Mouse (Mus musculus) intestine, postnatal 0 days (tissue): ENCODE data around the gene Nup214. TPM values are rescaled to one million over a fixed set of nuclear protein-coding genes. Genes with fewer than 3 reads are reported as not detected.

Source experiments
- ATAC-seq: fragments of 200-750 bp; cut with Nextera tagmentation; 2 replicates; pipeline ENCODE4 v1.8.0; 2017; ENCODE audit warnings: mild to moderate bottlenecking, moderate TSS enrichment, moderate library complexity
- H3K27ac ChIP-seq: fragments of 300-500 bp; sonication (generic); 2 replicates; pipeline ENCODE4 v1.5.1; 2014; ENCODE audit warnings: mild to moderate bottlenecking, low read depth, low read length, moderate library complexity
- H3K27me3 ChIP-seq: fragments of 300-500 bp; sonication (generic); replicated peaks from 2 replicates; pipeline ENCODE4 v1.6.1; 2014; ENCODE audit warnings: low read length, mixed read lengths; ENCODE audit not compliant: control insufficient read depth, insufficient read depth
- H3K36me3 ChIP-seq: fragments of 300-500 bp; sonication (generic); 2 replicates; pipeline ENCODE4 v1.6.1; 2014; ENCODE audit warnings: mild to moderate bottlenecking, moderate library complexity; ENCODE audit not compliant: control insufficient read depth, insufficient read depth
- H3K4me1 ChIP-seq: fragments of 300-500 bp; sonication (generic); replicated peaks from 2 replicates; pipeline ENCODE4 v1.6.1; 2014; ENCODE audit warnings: antibody characterized with exemption, low read length, mixed read lengths; ENCODE audit not compliant: control insufficient read depth, insufficient read depth
- H3K4me2 ChIP-seq: fragments of 300-500 bp; sonication (generic); replicated peaks from 2 replicates; pipeline ENCODE4 v1.6.1; 2014; ENCODE audit warnings: low read depth, mild to moderate bottlenecking, moderate library complexity
- H3K4me3 ChIP-seq: fragments of 300-500 bp; sonication (generic); 2 replicates; pipeline ENCODE4 v1.5.1; 2014; ENCODE audit warnings: low read depth, low read length
- H3K9ac ChIP-seq: fragments of 300-500 bp; sonication (generic); 2 replicates; pipeline ENCODE4 v1.6.1; 2014; ENCODE audit warnings: mild to moderate bottlenecking, low read depth, low read length
- H3K9me3 ChIP-seq: fragments of 300-500 bp; sonication (generic); 2 replicates; pipeline ENCODE4 v1.6.1; 2016; ENCODE audit warnings: mixed run types; ENCODE audit not compliant: control insufficient read depth
- CTCF ChIP-seq: sonication (generic); IDR thresholded peaks from 2 replicates; pipeline ENCODE4 v1.5.1; 2016; ENCODE audit warnings: low read depth, mild to moderate bottlenecking, control low read depth, antibody characterized with exemption, moderate library complexity
- WGBS: fragments of 180-500 bp; shearing (Covaris S2); extraction: QIAGEN DNeasy Blood & Tissue Kit; methylation state at CpG from one replicate; pipeline ENCODE4 v1.1.7; 2014; 5-methylcytosine and 5-hydroxymethylcytosine counted together
- polyA plus RNA-seq: library from polyadenylated mRNA; unstranded; fragments of >200 nt; fragmentation: Nextera tagmentation; extraction: Ambion mirVana; gene quantifications from 2 replicates; pipeline ENCODE4 v1.2.1, GENCODE M21; 2015

The Nup214 gene
- polyA plus RNA-seq, 1 experiment from 2014 or later = 31.3 TPM

- Histone ChIP-seq H3K36me3 (peaks cover 72% of the 10 kb centered on the region), H3K4me2 (no peak overlapping the region), H3K4me3 (no peak overlapping the region), H3K27ac (no peak overlapping the region), H3K4me1 (no peaks in the 10 kb centered on the region), H3K9me3 (no peaks in the 10 kb centered on the region), H3K9ac (no peak overlapping the region), H3K27me3 (no peaks in the 10 kb centered on the region)
- 74% methylated on average over 5 of the region's 5 CpGs for WGBS
- ATAC-seq = no peak
- TF ChIP-seq CTCF = no peak
Measured at GRCm38 (mm10) chr2:32043836-32044235, 69.6 kb downstream of the Nup214 start.

- no peaks in the 10 kb centered on the region for H3K4me1 ChIP-seq
- H3K9ac ChIP-seq = no peak overlapping the region
- ATAC-seq = no peak
- H3K27ac ChIP-seq = no peak overlapping the region
- H3K36me3 ChIP-seq = peaks cover 79% of the 10 kb centered on the region
- no peaks in the 10 kb centered on the region for H3K27me3 ChIP-seq
- no peak overlapping the region for H3K4me3 ChIP-seq
- no peak for TF ChIP-seq CTCF
- no peak overlapping the region for H3K4me2 ChIP-seq
- WGBS = 81% methylated on average over 6 of the region's 6 CpGs
- no peaks in the 10 kb centered on the region for H3K9me3 ChIP-seq
Measured at GRCm38 (mm10) chr2:32045375-32045774, 71.1 kb downstream of the Nup214 start.

DNA sequence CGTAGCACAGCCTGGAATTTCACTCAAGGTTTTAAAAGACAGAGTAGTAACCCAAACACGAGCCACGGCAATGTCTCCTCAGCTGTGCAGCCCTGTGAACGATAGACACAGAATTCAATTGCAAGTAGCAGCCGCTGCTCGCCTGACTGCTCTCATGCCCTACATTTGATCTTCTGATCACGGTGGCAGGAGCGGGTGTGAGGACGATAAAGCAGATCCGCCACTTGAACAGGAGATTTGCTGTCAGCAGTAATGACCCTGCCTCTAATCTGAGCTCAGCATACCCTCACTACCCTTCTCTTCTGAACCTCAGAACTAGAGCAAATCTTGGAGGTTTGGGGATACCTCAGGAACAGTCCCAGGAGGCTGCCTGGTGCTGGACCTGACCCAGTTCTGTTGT is 71.8 kb downstream of the Nup214 start:
- WGBS = 85% methylated on average over 10 of the region's 10 CpGs
- Histone ChIP-seq H3K9me3 (no peaks in the 10 kb centered on the region), H3K36me3 (peaks cover 78% of the 10 kb centered on the region), H3K9ac (no peak overlapping the region), H3K27me3 (no peaks in the 10 kb centered on the region), H3K4me3 (no peak overlapping the region), H3K4me1 (no peaks in the 10 kb centered on the region), H3K4me2 (no peak overlapping the region), H3K27ac (no peak overlapping the region)
- no peak for TF ChIP-seq CTCF
- no peak for ATAC-seq

DNA sequence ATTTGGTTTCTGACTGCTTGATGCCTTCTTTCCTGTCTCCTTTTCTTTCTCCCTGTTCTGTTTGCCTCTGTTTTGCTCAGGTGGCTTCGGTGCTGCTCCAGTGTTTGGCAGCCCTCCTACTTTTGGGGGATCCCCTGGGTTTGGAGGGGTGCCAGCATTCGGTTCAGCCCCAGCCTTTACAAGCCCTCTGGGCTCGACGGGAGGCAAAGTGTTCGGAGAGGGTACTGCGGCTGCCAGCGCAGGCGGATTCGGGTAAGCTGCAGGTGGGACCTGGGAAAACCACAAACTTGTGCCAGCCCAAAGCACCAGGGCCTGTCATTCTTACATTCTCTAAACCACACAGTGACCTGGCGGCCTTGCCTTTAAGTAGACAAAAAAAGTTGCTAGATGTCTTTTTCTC is 73.1 kb downstream of the Nup214 start:
- Histone ChIP-seq H3K4me1 (no peaks in the 10 kb centered on the region), H3K36me3 (peaks cover 81% of the 10 kb centered on the region), H3K27ac (no peak overlapping the region), H3K4me3 (no peak overlapping the region), H3K9me3 (no peaks in the 10 kb centered on the region), H3K4me2 (no peak overlapping the region), H3K9ac (no peak overlapping the region), H3K27me3 (no peaks in the 10 kb centered on the region)
- ATAC-seq = no peak
- 90% methylated on average over 10 of the region's 10 CpGs for WGBS
- TF ChIP-seq CTCF = no peak

DNA sequence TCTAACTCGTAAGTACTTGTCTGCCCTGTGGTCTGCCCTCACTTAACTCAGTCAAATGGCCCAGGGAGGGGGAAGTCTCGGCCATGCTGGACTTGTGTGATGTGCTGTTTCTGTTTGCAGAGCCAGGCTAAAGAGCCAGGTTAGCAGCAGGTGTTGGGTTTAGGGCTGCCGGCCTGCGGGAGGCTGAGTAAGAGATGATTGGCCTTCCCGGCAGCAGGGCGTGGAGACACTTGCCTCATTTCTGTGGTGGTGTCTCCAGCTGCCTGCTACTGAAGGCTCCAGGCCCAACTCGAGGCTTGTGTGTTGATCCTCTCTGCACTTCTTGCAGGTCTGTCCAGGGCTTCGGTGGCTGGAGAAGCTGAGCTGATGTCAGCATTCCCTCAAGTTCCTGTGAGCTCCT is 77.6 kb downstream of the Nup214 start:
- Histone ChIP-seq H3K4me1 (no peaks in the 10 kb centered on the region), H3K36me3 (peaks cover 52% of the 10 kb centered on the region), H3K9ac (no peak overlapping the region), H3K4me3 (no peak overlapping the region), H3K4me2 (no peak overlapping the region), H3K27me3 (no peaks in the 10 kb centered on the region), H3K9me3 (no peaks in the 10 kb centered on the region), H3K27ac (no peak overlapping the region)
- no peak for ATAC-seq
- TF ChIP-seq CTCF = no peak
- 79% methylated on average over 8 of the region's 8 CpGs for WGBS

GRCm38 (mm10) chr2:32052418-32052817 is 78.2 kb downstream of the Nup214 start:
- 93% methylated on average over 7 of the region's 7 CpGs for WGBS
- no peak overlapping the region for H3K4me2 ChIP-seq
- no peaks in the 10 kb centered on the region for H3K4me1 ChIP-seq
- H3K27ac ChIP-seq = no peak overlapping the region
- no peak overlapping the region for H3K9ac ChIP-seq
- peaks cover 46% of the 10 kb centered on the region for H3K36me3 ChIP-seq
- no peaks in the 10 kb centered on the region for H3K27me3 ChIP-seq
- H3K9me3 ChIP-seq = no peaks in the 10 kb centered on the region
- TF ChIP-seq CTCF = no peak
- H3K4me3 ChIP-seq = no peak overlapping the region
- ATAC-seq = no peak

- Histone ChIP-seq H3K27ac (no peak overlapping the region), H3K4me3 (no peak overlapping the region), H3K4me1 (no peaks in the 10 kb centered on the region), H3K4me2 (no peak overlapping the region), H3K27me3 (no peaks in the 10 kb centered on the region), H3K36me3 (peaks cover 18% of the 10 kb centered on the region; the same call in 1 of the 2 replicates), H3K9ac (no peak overlapping the region), H3K9me3 (no peaks in the 10 kb centered on the region)
- no peak for TF ChIP-seq CTCF
- 69% methylated on average over 7 of the region's 7 CpGs for WGBS
- ATAC-seq = no peak
Measured at GRCm38 (mm10) chr2:32055357-32055965, 81.2 kb downstream of the Nup214 start.
